Mouse (Mus musculus): ENCODE data around the gene Jph2. TPM values are rescaled to one million over a fixed set of nuclear protein-coding genes. Genes with fewer than 3 reads are reported as not detected.
A peak's percentile ranks its signal among the peaks of the same experiment; 100 is the strongest.

Jph2 gene
- total RNA-seq, 2 experiments from 2014 or later: 374 to 418 TPM

DNA sequence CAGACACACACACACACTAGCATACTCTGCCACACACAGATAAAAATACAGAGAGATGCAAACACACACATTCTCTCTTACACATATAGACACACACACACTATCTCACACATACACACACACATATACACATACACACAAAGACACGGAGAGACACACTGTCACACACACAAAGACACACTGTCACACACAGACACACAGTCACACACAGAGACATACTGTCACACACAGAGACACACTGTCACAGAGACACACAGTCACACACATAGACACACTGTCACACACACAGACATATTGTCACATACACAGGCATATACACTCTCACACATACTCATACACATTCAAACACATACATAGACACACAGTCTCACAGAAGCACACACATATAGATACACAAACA, 25.2 kb downstream of the Jph2 start:
- intact Hi-C loops (cut with DNase I): loop anchor here (2.0 kb wide), 1 partner anchor 18 kb away; no protein-coding TSS in a partner anchor
- DNase-seq (ENCODE audit: low spot score): no peak

- intact Hi-C loops (cut with DNase I): no loop called here
- no peak for DNase-seq (ENCODE audit: low spot score)
Observed at GRCm38 (mm10) chr2:163370175-163370574, 27.6 kb downstream of the Jph2 start.

- intact Hi-C loops (cut with DNase I): no loop called here
- DNase-seq (ENCODE audit: low spot score): no peak
Observed at GRCm38 (mm10) chr2:163364785-163365541, 32.8 kb downstream of the Jph2 start.

DNA sequence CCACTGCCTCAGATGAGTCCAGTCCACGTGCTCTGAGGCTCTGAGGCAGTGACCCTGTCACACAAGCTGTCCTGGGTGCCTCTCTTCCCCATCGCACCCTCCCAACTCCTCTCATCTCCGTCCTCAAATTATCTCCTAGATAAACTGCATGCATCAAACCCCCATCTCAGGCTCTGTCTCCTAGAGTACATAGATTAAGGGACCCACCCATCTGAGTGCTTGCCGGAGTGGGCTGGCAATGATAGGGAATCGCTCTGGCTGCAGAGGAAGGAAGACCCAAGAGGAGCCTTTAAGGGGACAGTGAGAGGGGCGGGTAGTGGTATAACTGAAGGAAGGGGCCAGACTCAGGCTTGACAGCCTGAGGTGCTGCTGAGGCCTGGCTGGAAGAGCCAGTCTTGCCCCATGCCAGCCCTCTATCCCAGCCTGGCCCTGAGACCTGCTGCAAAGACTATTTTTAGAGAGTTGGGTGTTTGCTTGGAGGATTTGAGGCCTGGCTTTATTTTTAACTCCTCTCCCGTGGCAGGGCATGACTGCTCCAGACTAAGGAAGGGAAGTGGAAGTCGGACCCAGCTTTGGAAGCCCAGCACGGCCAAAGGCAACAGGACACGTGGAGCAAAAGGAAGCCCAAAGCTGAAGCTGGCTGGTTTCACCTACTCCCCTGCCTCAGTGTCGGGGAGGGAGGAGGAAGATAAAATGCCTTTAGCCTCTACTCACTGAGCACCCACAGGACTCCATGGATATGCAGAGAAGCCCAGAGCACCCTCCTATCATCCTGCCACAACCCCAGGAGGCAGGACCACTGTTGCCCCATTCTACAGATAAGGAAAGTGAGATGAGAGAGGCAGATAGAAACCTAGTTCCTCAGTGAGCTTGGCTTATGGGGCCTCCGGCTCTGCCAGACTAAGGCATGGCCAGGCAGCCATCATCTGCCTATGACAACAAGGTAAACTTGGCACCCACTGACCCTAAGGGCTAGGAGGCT, 34.6 kb downstream of the Jph2 start:
- intact Hi-C loops (cut with DNase I): no loop called here
- no peak for DNase-seq (ENCODE audit: low spot score)

GRCm38 (mm10) chr2:163360858-163361623, 36.8 kb downstream of the Jph2 start:
- no peak for DNase-seq (ENCODE audit: low spot score)
- intact Hi-C loops (cut with DNase I): no loop called here

DNA sequence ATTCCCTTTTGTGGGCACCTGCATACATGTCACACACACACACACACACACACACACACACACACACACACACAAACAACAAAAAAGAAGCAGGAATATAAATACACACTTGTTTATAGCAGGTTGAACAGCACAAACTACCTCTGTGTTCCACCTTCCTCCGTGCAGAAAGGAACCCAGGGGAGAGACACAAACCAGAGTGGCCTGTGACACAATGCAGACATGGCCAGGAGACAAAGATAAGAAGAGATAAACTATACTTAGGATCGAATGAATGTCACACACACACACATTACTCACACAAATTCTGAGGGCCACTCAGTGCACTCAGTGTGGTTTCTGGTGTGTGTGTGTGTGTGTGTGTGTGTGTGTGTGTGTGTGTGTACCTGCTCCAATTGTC, 38.5 kb downstream of the Jph2 start:
- DNase-seq (ENCODE audit: low spot score): no peak
- intact Hi-C loops (cut with DNase I): no loop called here

DNA sequence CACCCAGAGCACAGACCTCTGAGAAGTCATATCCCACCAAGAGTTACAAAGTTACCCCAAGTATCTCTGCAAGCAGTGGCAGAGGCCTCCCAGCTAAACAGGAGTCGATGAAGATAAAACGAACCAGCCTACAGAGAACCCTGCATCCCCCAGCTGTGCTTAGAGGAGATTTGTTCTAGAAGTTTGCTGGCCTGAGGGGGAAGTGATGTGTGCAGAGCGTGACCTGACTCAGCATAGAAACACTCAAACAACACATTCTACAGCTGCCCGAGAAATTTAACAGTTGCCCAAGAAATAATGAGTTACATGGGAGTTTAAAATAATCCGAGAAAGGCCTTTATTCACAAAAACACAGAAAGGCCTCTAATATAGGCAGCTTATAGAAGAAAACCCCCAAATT, 39.1 kb downstream of the Jph2 start:
- intact Hi-C loops (cut with DNase I): no loop called here
- DNase-seq (ENCODE audit: low spot score): no peak

DNA sequence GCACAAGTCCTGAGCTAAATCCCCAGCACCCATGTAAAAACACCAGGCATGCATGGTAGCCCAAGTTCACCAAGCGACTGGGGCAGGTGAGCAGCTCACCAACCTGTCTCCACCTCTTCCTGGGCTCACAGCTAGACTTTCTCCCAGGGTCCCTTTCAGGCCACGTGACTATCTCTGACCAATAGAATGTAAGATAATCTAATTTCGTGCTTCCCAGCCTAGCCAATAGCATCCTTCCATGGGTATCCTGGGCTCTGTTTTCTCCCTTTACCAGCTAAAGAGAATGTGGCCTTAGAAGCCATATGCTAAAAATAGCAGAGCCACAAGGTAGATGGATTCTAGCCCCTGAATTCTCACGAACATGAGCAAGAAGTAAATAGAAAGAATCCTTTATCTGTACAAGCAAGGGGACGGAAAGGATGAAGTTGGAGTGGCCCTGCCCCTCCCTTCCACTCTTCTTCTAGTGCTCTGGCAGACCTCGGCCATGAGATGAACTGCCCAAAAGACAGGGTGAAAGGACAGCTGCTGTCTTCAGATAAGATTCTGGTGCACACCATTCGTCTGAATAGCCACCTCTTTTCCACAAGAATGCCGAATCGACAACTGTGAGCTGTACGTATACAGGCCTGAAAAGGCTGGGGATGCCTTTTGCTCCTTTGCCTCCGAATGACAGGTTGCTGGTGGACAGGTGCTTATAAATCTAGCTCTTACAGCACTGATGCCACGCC, 41.5 kb downstream of the Jph2 start:
- DNase-seq (ENCODE audit: low spot score): no peak
- intact Hi-C loops (cut with DNase I): no loop called here

DNA sequence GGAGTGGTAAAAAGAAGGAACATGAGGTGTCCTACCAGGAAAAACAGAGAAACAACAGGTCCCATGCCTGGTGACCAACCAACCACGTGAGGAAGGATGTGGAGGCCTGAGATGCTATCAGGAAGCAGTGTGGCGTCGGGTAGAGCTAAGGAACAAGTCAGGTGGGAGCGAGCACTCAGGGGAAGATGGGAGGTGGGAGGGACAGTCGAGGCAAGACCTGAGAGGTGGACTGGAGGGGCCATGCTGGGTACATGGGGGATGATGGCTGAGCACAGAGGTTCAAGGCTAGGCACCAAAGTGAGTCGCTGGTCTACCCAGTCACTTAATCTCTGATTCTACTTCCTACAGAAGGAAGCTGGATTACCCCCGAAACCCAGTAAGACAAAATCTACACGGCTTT, 42.1 kb downstream of the Jph2 start:
- intact Hi-C loops (cut with DNase I): no loop called here

GRCm38 (mm10) chr2:163353731-163354130, 44.1 kb downstream of the Jph2 start:
- peak; percentile 35 for DNase-seq (ENCODE audit: low spot score)
- intact Hi-C loops (cut with DNase I): no loop called here

More for the DNA sequence above, 42.1 kb downstream of the Jph2 start:
- no peak for DNase-seq (ENCODE audit: low spot score)

- intact Hi-C loops (cut with DNase I): no loop called here
- no peak for DNase-seq (ENCODE audit: low spot score)
Observed at GRCm38 (mm10) chr2:163350443-163350842, 47.4 kb downstream of the Jph2 start.

GRCm38 (mm10) chr2:163349411-163349810, 48.4 kb downstream of the Jph2 start:
- no peak for DNase-seq (ENCODE audit: low spot score)
- intact Hi-C loops (cut with DNase I): no loop called here

GRCm38 (mm10) chr2:163348677-163349076, 49.1 kb downstream of the Jph2 start:
- DNase-seq (ENCODE audit: low spot score): no peak

DNA sequence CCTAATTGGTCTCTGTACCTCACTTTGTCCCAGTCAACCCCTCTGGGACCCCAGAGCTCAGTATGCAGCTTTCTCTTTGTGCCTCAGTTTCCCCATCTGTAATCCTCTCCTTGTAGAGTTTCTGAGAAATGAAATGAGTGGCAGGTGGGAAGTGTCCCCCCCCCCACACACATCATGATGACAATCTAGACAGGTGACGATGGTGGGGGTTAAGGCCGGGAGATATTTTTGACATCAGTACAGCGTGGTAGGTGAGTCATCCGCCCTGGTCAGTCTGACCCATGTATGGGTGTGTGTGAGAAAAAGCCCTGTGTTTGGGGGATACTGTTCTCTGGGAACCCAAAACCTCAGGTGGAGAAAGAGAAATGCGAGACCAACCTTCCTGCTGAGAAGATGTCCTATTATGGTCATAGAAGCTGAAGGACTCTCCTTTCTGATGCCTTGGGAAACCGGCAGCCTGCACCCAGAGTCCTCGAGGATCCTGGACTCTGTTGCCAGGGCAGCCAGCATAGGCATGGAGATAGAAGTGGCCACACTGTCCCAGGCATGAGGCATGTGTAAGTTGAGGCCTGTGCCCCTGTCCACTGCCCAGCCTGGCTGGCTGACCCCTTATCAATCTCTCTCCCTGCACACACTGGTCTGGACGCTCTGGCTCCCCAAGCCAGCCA, 50.1 kb downstream of the Jph2 start:
- no peak for DNase-seq (ENCODE audit: low spot score)
- intact Hi-C loops (cut with DNase I): no loop called here

More at GRCm38 (mm10) chr2:163348677-163349076, 49.1 kb downstream of the Jph2 start:
- intact Hi-C loops (cut with DNase I): no loop called here

DNA sequence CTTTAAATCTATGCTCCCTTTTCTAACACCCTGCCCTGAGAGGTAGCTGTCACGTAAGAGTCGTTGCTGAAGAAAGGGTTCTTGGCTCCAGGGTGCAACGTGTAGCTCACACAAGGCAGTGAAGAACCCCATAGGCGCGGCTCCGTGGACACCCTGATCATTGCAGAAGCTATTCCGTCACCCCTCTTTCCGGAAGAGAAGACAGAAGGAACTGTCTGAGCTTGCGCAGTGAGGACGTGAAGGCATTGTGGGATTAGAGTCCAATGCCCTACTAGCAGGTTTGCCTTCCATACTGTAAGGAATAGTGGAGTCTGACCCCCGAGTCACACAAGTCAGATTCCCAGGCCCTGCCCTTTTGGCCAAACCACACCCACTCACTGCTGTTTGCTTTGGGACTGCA, 51.3 kb downstream of the Jph2 start:
- intact Hi-C loops (cut with DNase I): no loop called here

GRCm38 (mm10) chr2:163344976-163345660, 52.7 kb downstream of the Jph2 start:
- intact Hi-C loops (cut with DNase I): no loop called here
- peak; percentile 28 for DNase-seq (ENCODE audit: low spot score)

More for the DNA sequence above, 51.3 kb downstream of the Jph2 start:
- no peak for DNase-seq (ENCODE audit: low spot score)

DNA sequence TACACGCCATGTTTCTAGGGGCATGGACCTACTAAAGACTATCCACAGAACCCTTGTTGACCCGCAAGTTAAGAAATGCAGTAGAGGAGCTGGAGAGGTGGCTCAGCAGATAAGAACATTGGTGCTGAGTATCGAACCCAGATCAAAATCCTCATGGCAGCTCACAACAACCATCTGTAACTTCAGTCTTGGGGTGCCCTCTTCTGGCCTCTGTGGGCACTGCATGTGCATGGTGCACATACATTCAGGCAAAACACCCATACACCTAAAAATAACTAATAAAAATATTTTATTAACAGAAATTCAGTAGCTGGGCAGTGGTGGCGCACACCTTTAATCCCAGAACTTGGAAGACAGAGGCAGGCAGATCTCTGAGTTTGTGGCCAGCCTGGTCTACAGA, 54.1 kb downstream of the Jph2 start:
- no peak for DNase-seq (ENCODE audit: low spot score)
- intact Hi-C loops (cut with DNase I): no loop called here

DNA sequence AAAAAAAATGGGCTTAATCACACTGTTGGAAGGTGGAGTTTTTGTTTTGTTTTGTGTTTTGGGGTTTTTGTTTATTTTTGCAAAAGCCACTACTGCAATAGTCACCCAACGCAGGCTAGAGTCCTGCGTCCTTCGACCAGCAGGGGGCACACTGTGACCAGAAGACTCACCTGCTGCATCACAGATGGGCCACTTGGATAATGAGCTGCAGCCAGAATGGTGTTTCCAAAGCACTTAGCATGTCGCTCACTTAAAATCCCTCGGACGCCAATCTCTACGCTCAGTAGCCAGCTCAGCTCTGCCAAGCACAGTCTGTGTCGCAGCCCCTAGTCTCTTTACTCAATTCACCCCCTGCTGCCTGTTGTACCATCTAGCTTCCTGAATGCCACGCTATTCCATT, 57.5 kb downstream of the Jph2 start:
- intact Hi-C loops (cut with DNase I): loop anchor here (1.0 kb wide), 1 partner anchor 61 kb away; no protein-coding TSS in a partner anchor
- DNase-seq (ENCODE audit: low spot score): no peak
